Mouse (Mus musculus) E14TG2a.4 (cell line): ENCODE measurements at regions not wholly inside any gene's neighbourhood (a gene's known extent, or its start where the extent isn't known, plus 50 kb on each side); places are given as distances from the start of the nearest gene placed in this dataset.

Experiments
- CTCF ChIP-seq: conservative IDR thresholded peaks from 2 replicates; pipeline ENCODE4 v1.5.1; 2014; ENCODE audit warnings: low read length
- NANOG ChIP-seq: IDR thresholded peaks from 2 replicates; pipeline ENCODE4 v1.6.1; 2014; ENCODE audit warnings: borderline replicate concordance, low read length, mixed read lengths

DNA sequence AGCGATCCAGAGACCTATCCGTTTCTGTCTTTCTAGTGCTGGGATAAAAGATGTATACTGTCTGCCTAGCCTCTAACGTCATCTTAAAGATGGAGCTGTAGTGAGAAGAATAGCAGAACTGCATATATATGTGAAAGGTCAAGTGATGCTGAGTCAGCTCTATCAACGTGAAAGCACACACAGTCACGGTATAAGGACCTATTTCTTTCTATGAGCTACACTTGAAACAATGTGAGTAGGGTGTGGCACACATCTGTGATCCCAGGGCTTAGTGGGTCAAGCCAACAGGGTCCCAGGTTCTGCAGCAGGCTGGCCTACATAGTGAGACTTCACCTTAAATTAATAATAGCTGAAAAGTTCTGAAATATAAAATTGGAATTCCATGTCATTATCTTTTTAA is 106.6 kb upstream of the Zfp648 start:
- TF ChIP-seq CTCF, result no peak
- no peak for TF ChIP-seq NANOG
